Mouse (Mus musculus) heart, embryonic 10.5 days (tissue): ENCODE measurements at regions not wholly inside any gene's neighbourhood (a gene's known extent, or its start where the extent isn't known, plus 50 kb on each side); places are given as distances from the start of the nearest gene placed in this dataset.

ENCODE experiments used
- DNase-seq: peaks from one replicate; pipeline ENCODE4 v3.0.0-alpha.2; 2017; ENCODE audit warnings: low spot score
- H3K27ac ChIP-seq: fragments of 300-500 bp; sonication (generic); 2 replicates; pipeline ENCODE4 v1.5.1; 2016; ENCODE audit warnings: mild to moderate bottlenecking
- H3K27me3 ChIP-seq: fragments of 300-500 bp; sonication (generic); 2 replicates; pipeline ENCODE4 v1.6.1; 2016; ENCODE audit warnings: mild to moderate bottlenecking; ENCODE audit not compliant: poor library complexity, insufficient read depth, severe bottlenecking
- H3K36me3 ChIP-seq: fragments of 300-500 bp; sonication (generic); 2 replicates; pipeline ENCODE4 v1.6.1; 2016; ENCODE audit warnings: mild to moderate bottlenecking, moderate library complexity
- H3K4me1 ChIP-seq: fragments of 300-500 bp; sonication (generic); 2 replicates; pipeline ENCODE4 v1.6.1; 2016; ENCODE audit warnings: mild to moderate bottlenecking
- H3K4me3 ChIP-seq: fragments of 300-500 bp; sonication (generic); 2 replicates; pipeline ENCODE4 v1.5.1; 2016; ENCODE audit warnings: mild to moderate bottlenecking, moderate library complexity
- H3K9me3 ChIP-seq: fragments of 300-500 bp; sonication (generic); 2 replicates; pipeline ENCODE4 v1.6.1; 2016; ENCODE audit warnings: mild to moderate bottlenecking, moderate library complexity
- WGBS: fragments of 180-500 bp; shearing (Covaris S2); methylation state at CpG from one replicate; pipeline ENCODE4 v1.1.7; 2016; 5-methylcytosine and 5-hydroxymethylcytosine counted together

- no peaks in the 10 kb centered on the region for H3K9me3 ChIP-seq
- no peak overlapping the region for H3K4me3 ChIP-seq
- H3K27ac ChIP-seq: no peak overlapping the region
- 68% methylated on average over 4 of the region's 4 CpGs for WGBS
- no peaks in the 10 kb centered on the region for H3K27me3 ChIP-seq
- H3K36me3 ChIP-seq: no peaks in the 10 kb centered on the region
- no peak for DNase-seq
- H3K4me1 ChIP-seq: no peaks in the 10 kb centered on the region
Observed at GRCm38 (mm10) chr13:94619511-94619910, 169.2 kb upstream of the Tbca start.

DNA sequence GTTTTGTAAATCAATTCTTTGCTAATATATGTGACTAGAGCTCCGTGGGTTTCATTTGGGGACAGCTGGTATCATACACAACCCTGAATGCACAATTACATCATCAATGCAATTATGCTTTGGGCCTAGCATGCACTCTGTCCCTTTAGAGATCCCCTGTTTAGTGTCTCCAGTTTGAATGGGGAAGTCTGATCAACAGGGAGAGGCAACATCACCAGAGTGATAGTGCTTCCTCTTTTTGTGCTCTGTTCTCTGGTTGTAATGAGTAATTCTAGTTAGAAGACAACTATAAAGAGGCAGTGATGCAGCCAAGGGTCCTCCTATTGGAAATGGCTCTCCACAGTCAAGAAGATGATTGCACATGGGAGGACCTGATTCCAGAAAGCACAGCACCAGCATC is 158.7 kb upstream of the Tbca start:
- peaks cover 4% of the 10 kb centered on the region; the same call in 1 of the 2 replicates for H3K4me1 ChIP-seq
- no peaks in the 10 kb centered on the region for H3K36me3 ChIP-seq
- no peak overlapping the region for H3K4me3 ChIP-seq
- no peaks in the 10 kb centered on the region for H3K27me3 ChIP-seq
- 81% methylated on average over 1 of the region's 1 CpGs for WGBS
- no peak overlapping the region for H3K27ac ChIP-seq
- DNase-seq: no peak
- H3K9me3 ChIP-seq: no peaks in the 10 kb centered on the region

- no peaks in the 10 kb centered on the region for H3K9me3 ChIP-seq
- no peak overlapping the region for H3K4me3 ChIP-seq
- no peak for DNase-seq
- H3K4me1 ChIP-seq: peaks cover 4% of the 10 kb centered on the region; the same call in 1 of the 2 replicates
- no peaks in the 10 kb centered on the region for H3K36me3 ChIP-seq
- 0 out of 2 replicates have a peak, but pooled peaks cover under 1% of the 10 kb centered on the region for H3K27me3 ChIP-seq
- H3K27ac ChIP-seq: no peak overlapping the region
- 92% methylated on average over 6 of the region's 6 CpGs for WGBS
Observed at GRCm38 (mm10) chr13:94630685-94631084, 158.0 kb upstream of the Tbca start.

DNA sequence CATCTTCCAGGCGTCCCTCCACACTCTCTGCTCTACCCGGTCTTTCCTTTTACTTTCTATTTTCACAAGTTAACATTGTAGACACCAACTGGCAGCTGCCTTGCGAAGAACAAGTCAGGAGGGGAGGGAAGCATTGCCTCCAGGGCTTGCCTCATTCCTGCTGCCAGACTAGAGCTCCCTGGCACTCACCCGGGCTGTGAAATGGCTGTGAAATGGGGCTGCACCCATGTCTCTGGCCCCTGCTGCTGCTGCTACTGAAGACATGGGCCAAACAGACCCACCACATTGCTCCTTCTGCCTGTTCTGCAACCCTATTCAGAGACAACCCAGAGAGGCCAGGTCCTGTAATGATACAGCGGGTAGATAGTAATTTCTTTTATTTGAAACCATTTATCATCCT is 156.0 kb upstream of the Tbca start:
- WGBS: 41% methylated on average over 5 of the region's 5 CpGs

GRCm38 (mm10) chr13:94640336-94640735 is 148.4 kb upstream of the Tbca start:
- Histone ChIP-seq H3K9me3 (no peaks in the 10 kb centered on the region), H3K4me3 (no peak overlapping the region), H3K36me3 (no peaks in the 10 kb centered on the region), H3K27me3 (peaks cover 7% of the 10 kb centered on the region; the same call in 1 of the 2 replicates), H3K4me1 (no peaks in the 10 kb centered on the region), H3K27ac (no peak overlapping the region)
- WGBS: 82% methylated on average over 5 of the region's 5 CpGs
- DNase-seq: no peak

More for the DNA sequence above, 156.0 kb upstream of the Tbca start:
- no peak for DNase-seq
- no peaks in the 10 kb centered on the region for H3K9me3 ChIP-seq
- H3K4me3 ChIP-seq: no peak overlapping the region
- H3K4me1 ChIP-seq: peaks cover 4% of the 10 kb centered on the region; the same call in 1 of the 2 replicates
- no peaks in the 10 kb centered on the region for H3K36me3 ChIP-seq
- H3K27ac ChIP-seq: no peak overlapping the region
- H3K27me3 ChIP-seq: 0 out of 2 replicates have a peak, but pooled peaks cover 3% of the 10 kb centered on the region

DNA sequence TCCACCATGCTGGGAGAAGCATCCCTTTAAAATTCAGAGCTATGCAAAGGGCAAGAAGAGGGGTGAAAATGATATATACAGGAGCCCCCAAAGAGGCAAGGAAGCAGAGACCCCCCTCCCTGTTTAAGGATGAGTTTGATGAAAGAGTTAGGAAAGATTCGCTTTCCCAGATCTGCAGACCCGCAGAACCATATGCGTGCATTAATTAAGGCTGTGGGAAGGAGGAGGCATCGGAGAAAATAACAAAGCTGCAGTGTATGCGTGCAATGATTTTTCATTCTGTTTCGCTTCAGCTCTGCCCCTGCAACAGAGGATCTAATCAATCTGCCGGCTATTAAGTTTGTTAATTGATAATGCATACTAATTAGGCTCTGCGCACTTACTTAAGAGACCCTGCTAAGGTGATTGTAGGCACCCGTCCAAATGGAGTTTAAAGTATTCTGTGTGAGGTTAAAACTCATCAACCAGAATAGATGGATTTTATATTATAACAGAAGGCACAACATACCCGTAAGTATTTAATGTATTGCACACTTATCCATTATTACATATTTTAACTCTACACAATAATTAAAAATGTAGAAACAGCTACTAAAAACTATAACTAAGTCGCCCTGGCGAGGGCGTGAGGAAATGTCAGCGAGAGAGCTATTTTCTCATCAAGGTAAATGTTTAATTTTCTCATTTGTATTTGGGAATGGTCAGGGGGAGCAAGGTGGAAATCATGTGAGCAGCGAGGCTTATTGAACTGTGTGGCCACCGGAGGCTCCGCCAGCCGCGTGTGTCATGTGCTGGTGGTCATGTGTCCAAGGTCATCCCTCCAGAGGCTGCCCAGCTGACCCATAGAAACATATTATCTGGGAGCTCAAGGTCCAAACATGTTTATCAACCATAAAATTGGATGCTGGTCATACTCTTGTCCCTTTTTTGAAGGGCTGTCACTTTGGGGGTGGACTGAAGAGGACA is 143.2 kb upstream of the Tbca start:
- H3K27ac ChIP-seq: no peak overlapping the region
- peaks cover 19% of the 10 kb centered on the region for H3K27me3 ChIP-seq
- 68% methylated on average over 19 of the region's 19 CpGs for WGBS
- H3K4me3 ChIP-seq: no peak overlapping the region
- DNase-seq: no peak
- no peaks in the 10 kb centered on the region for H3K9me3 ChIP-seq
- no peaks in the 10 kb centered on the region for H3K4me1 ChIP-seq
- H3K36me3 ChIP-seq: no peaks in the 10 kb centered on the region

DNA sequence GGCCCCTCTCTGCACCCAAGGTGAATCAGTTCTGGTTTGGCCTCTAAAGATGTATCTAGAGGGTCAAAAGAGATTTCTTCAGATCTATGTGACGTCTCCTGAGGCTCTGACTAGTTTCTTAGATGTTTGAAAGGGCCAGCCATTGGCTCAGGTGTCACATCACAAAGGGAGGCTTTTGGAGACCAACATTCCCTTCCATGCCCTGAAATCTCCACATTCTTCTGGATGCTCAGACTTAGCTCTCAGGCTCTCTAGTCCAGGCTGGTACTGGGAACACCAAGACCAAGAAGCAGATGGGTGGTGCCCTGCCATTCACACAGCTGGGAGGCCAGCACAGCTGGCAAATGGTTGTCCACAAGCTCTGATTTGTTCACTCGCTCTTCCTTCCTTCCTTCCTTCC is 142.4 kb upstream of the Tbca start:
- WGBS: 51% methylated on average over 2 of the region's 2 CpGs

DNA sequence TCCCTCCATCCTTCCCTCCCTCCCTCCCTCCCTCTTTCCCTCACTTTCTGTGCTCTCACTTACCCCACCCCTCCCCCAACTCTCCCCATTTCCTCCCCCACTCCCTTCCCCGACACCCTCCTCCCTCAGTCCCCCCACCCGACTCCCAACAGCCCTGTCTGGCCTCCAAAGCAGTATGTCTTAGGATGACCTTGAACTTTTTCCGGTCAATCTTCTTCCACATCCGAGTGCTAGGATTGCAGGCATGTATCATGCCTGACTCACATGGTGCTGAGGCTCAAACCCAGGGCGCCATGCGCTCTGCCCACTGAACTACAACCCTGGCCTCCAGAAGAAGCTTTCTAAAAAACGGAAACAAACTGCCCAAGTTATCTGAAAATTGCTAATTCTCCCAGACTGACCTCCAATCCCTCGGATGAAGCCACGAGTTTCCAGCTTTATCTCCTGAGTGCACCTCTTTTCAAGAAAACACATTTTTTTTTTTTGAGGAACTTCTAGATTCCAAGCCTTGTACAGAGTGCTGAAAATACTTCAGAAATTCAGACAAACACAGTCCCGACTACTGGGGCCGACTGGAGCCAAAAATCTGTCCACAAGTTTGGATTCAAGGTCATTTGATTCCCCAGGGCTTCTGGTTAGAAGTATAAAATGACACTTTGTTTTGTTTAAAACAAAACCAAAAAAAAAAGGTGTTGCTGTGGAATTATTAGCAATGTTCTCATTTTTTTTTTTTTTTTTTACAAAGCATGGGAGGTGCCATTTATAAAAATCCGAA is 141.7 kb upstream of the Tbca start:
- Histone ChIP-seq H3K4me1 (no peaks in the 10 kb centered on the region), H3K9me3 (no peaks in the 10 kb centered on the region), H3K27ac (no peak overlapping the region), H3K27me3 (peaks cover 19% of the 10 kb centered on the region), H3K36me3 (no peaks in the 10 kb centered on the region), H3K4me3 (no peak overlapping the region)
- no peak for DNase-seq
- WGBS: 49% methylated on average over 12 of the region's 12 CpGs

More for the DNA sequence above, 142.4 kb upstream of the Tbca start:
- no peak for DNase-seq
- no peak overlapping the region for H3K27ac ChIP-seq
- no peaks in the 10 kb centered on the region for H3K4me1 ChIP-seq
- H3K4me3 ChIP-seq: no peak overlapping the region
- no peaks in the 10 kb centered on the region for H3K36me3 ChIP-seq
- H3K9me3 ChIP-seq: no peaks in the 10 kb centered on the region
- peaks cover 19% of the 10 kb centered on the region for H3K27me3 ChIP-seq

- Histone ChIP-seq H3K36me3 (no peaks in the 10 kb centered on the region), H3K27me3 (peaks cover 19% of the 10 kb centered on the region), H3K4me3 (no peak overlapping the region), H3K27ac (no peak overlapping the region), H3K9me3 (no peaks in the 10 kb centered on the region), H3K4me1 (no peaks in the 10 kb centered on the region)
- WGBS: 69% methylated on average over 5 of the region's 5 CpGs
- DNase-seq: no peak
Observed at GRCm38 (mm10) chr13:94647566-94647965, 141.1 kb upstream of the Tbca start.

DNA sequence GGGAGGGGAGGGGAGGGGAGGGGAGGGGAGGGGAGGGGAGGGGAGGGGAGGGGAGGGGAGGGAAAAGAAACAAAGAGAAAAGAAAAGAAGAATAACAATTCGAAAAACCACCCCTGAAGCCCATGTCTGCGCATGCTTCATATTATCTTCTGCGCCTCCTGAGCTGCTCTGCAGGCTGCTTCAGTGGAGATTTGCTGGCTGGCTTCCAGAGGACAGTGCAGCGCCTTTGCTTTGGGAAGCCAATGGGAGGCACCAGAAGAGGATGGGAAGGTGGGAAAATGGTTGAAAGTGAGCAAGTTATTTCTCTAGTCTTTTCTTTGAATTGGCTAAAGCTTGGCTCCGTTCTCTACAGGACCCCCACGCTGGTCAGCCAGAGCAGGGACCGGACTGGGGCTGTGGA is 137.8 kb upstream of the Tbca start:
- H3K4me1 ChIP-seq: no peaks in the 10 kb centered on the region
- no peak overlapping the region for H3K4me3 ChIP-seq
- H3K9me3 ChIP-seq: no peaks in the 10 kb centered on the region
- H3K27me3 ChIP-seq: peaks cover 15% of the 10 kb centered on the region
- no peak overlapping the region for H3K27ac ChIP-seq
- no peaks in the 10 kb centered on the region for H3K36me3 ChIP-seq
- WGBS: 67% methylated on average over 7 of the region's 7 CpGs
- no peak for DNase-seq

DNA sequence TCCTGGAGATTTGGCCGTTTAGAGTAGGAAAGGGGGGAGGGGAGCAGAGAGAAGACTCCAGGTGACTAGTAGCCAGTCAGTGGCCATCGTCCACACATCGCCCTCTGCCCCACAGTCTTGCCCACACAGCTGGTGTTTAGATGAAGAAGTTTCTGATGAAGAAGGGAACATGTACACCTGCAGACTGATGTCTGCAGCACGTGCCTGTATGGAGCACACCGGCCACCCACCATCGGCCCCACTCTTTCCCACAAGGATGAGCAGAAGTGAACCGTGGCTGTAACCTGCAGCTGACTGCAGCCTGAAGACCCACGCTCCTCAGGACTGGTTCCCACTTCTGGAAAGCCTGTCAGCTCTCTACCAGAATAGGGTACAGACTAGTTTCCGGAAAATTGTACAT is 121.1 kb upstream of the Tbca start:
- 83% methylated on average over 9 of the region's 9 CpGs for WGBS
- no peak for DNase-seq
- H3K27ac ChIP-seq: no peak overlapping the region

GRCm38 (mm10) chr13:94668276-94668675 is 120.4 kb upstream of the Tbca start:
- Histone ChIP-seq H3K27ac (no peak overlapping the region), H3K4me3 (no peak overlapping the region), H3K27me3 (peaks cover 30% of the 10 kb centered on the region), H3K36me3 (no peaks in the 10 kb centered on the region), H3K9me3 (no peaks in the 10 kb centered on the region), H3K4me1 (no peaks in the 10 kb centered on the region)
- WGBS: 66% methylated on average over 5 of the region's 5 CpGs
- DNase-seq: no peak

More for the DNA sequence above, 121.1 kb upstream of the Tbca start:
- Histone ChIP-seq H3K4me3 (no peak overlapping the region), H3K9me3 (no peaks in the 10 kb centered on the region), H3K4me1 (no peaks in the 10 kb centered on the region), H3K36me3 (no peaks in the 10 kb centered on the region), H3K27me3 (peaks cover 30% of the 10 kb centered on the region)

- no peaks in the 10 kb centered on the region for H3K4me1 ChIP-seq
- no peak overlapping the region for H3K4me3 ChIP-seq
- 68% methylated on average over 9 of the region's 9 CpGs for WGBS
- peaks cover 36% of the 10 kb centered on the region for H3K27me3 ChIP-seq
- no peak for DNase-seq
- no peaks in the 10 kb centered on the region for H3K36me3 ChIP-seq
- H3K27ac ChIP-seq: no peak overlapping the region
- no peaks in the 10 kb centered on the region for H3K9me3 ChIP-seq
Observed at GRCm38 (mm10) chr13:94669106-94669683, 119.5 kb upstream of the Tbca start.
